Mouse (Mus musculus): ENCODE data around the gene Dip2b. TPM values are rescaled to one million over a fixed set of nuclear protein-coding genes. Genes with fewer than 3 reads are reported as not detected.

Dip2b gene
- total and polyA plus RNA-seq, 3 experiments = 13.9 to 68.9 (median 15.4) TPM

- TF ChIP-seq EP300 (IDR thresholded peaks at IDR 0.05; ENCODE audit: low read depth in 1 of 2, low read length in 2 of 2) (peak in 1 of 2 experiments; percentile 40; a peak in 2 of 4 replicates), USF1 (IDR thresholded peaks at IDR 0.05; ENCODE audit: low read depth, low read length) (peak; percentile 72; the same call in 1 of the 2 replicates), MYC (IDR thresholded peaks at IDR 0.05; ENCODE audit: low read depth, low read length) (0 out of 2 replicates have a peak, but pooled peaks have one; percentile 26), GATA1 (IDR thresholded peaks at IDR 0.05; ENCODE audit: low read depth, low read length) (peak; percentile 22; the same call in 1 of the 2 replicates), MAZ (IDR thresholded peaks at IDR 0.05; ENCODE audit: low read depth, low read length) (no peak), E2F4 (IDR thresholded peaks at IDR 0.05; ENCODE audit: borderline replicate concordance, low read depth, low read length) (no peak)
- peak; percentile 70 for DNase-seq (ENCODE audit: low read depth, low spot score)
Measured at GRCm38 (mm10) chr15:100080833-100081477, 42.5 kb downstream of the Dip2b start.

DNA sequence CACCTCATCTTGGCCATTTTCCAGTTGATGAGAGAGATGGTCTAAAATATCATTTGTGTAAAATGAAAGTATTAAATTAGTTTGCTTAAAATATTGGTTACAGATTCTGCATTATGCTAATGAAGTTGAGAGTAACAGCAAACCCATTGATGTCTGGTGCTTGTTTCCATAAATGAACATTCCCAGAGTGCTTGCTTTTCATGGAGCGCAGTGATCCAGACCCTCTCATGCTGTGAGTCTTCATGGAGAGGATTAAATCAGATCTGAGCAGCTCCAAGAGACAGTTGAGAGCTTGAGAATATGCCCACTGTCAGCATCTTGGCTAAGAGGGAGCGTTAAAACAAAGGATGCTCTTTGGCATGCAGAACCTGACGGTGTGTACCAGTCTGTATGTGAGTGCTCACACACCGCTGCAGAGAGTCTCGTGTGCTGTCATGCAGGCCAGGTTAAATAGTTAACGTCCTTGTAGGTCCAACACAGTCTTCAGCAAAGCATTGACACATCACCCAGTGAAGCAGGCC lies 43.1 kb downstream of the Dip2b start:
- H3K4me1 ChIP-seq (ENCODE audit: control insufficient read depth in 1 of 2, insufficient read depth in 2 of 2, low read length in 2 of 2) = peaks cover 5 to 21% of the 10 kb centered on the region in 2 experiments
- H3K79me2 ChIP-seq (ENCODE audit: control insufficient read depth, insufficient read depth, low read length, poor library complexity) = peaks cover 3% of the 10 kb centered on the region
- H3K36me3 ChIP-seq (ENCODE audit: control insufficient read depth in 1 of 2, insufficient read depth in 2 of 2, low read length in 2 of 2) = peaks cover 0 to 18% of the 10 kb centered on the region in 2 experiments; a peak in 2 of 4 replicates
- DNase-seq (ENCODE audit: low read depth, low spot score) = no peak
- no peak overlapping the region for H3K9ac ChIP-seq (ENCODE audit: control insufficient read depth, low read depth, low read length, poor library complexity, severe bottlenecking)
- no peak overlapping the region for H3K27ac ChIP-seq (ENCODE audit: control insufficient read depth, low read depth, low read length)
- TF ChIP-seq KAT2A (conservative IDR thresholded peaks at IDR 0.05; ENCODE audit: low read depth, low read length) (no peak), RAD21 (IDR thresholded peaks at IDR 0.05; ENCODE audit: low read depth, low read length) (no peak), RCOR1 (IDR thresholded peaks at IDR 0.05; ENCODE audit: low read depth, low read length) (no peak), MAFK (IDR thresholded peaks at IDR 0.05; ENCODE audit: borderline replicate concordance, low read depth, low read length) (no peak), JUND (IDR thresholded peaks at IDR 0.05; ENCODE audit: low read depth, low read length) (no peak), ELF1 (IDR thresholded peaks at IDR 0.05; ENCODE audit: low read depth, low read length) (no peak), TCF12 (IDR thresholded peaks at IDR 0.05; ENCODE audit: low read depth, low read length) (no peak), MYB (IDR thresholded peaks at IDR 0.05; ENCODE audit: low read depth, low read length) (no peak), ZNF384 (IDR thresholded peaks at IDR 0.05; ENCODE audit: low read depth, low read length) (no peak), TAL1 (IDR thresholded peaks at IDR 0.05; ENCODE audit: low read length) (no peak), CTCF (IDR thresholded peaks at IDR 0.05 in 2 of 3, conservative IDR thresholded peaks at IDR 0.05 in 1 of 3; ENCODE audit: control insufficient read depth in 1 of 3, insufficient read depth in 1 of 3, low read depth in 2 of 3, low read length in 3 of 3, poor library complexity in 1 of 3, severe bottlenecking in 1 of 3) (no peak), SMC3 (IDR thresholded peaks at IDR 0.05; ENCODE audit: low read depth, low read length) (no peak), CHD2 (IDR thresholded peaks at IDR 0.05; ENCODE audit: low read length) (no peak), POLR2AphosphoS2 (IDR thresholded peaks at IDR 0.05; ENCODE audit: low read length) (no peak)
- no peak overlapping the region for H3K4me3 ChIP-seq (ENCODE audit: control insufficient read depth in 1 of 2, insufficient read depth in 1 of 2, low read depth in 2 of 2, low read length in 2 of 2)
- no peaks in the 10 kb centered on the region for H3K9me3 ChIP-seq (replicated peaks; ENCODE audit: insufficient read depth, low read length)
- no peaks in the 10 kb centered on the region for H3K27me3 ChIP-seq (ENCODE audit: control insufficient read depth in 1 of 2, insufficient read depth in 2 of 2, low read length in 2 of 2)

More at GRCm38 (mm10) chr15:100080833-100081477, 42.5 kb downstream of the Dip2b start:
- Histone ChIP-seq H3K36me3 (ENCODE audit: control insufficient read depth in 1 of 2, insufficient read depth in 2 of 2, low read length in 2 of 2) (peaks cover 0 to 18% of the 10 kb centered on the region in 2 experiments; a peak in 2 of 4 replicates), H3K9me3 (replicated peaks; ENCODE audit: insufficient read depth, low read length) (no peaks in the 10 kb centered on the region), H3K27ac (ENCODE audit: control insufficient read depth, low read depth, low read length) (no peak overlapping the region), H3K4me1 (ENCODE audit: control insufficient read depth in 1 of 2, insufficient read depth in 2 of 2, low read length in 2 of 2) (peaks cover 5 to 22% of the 10 kb centered on the region in 2 experiments), H3K27me3 (ENCODE audit: control insufficient read depth in 1 of 2, insufficient read depth in 2 of 2, low read length in 2 of 2) (no peaks in the 10 kb centered on the region), H3K4me3 (ENCODE audit: control insufficient read depth in 1 of 2, insufficient read depth in 1 of 2, low read depth in 2 of 2, low read length in 2 of 2) (no peak overlapping the region), H3K9ac (ENCODE audit: control insufficient read depth, low read depth, low read length, poor library complexity, severe bottlenecking) (no peak overlapping the region), H3K79me2 (ENCODE audit: control insufficient read depth, insufficient read depth, low read length, poor library complexity) (peaks cover 5% of the 10 kb centered on the region)
